Mouse (Mus musculus) ES-E14 (cell line): ENCODE results near the gene Ubap2l. TPM values are rescaled to one million over a fixed set of nuclear protein-coding genes. Genes with fewer than 3 reads are reported as not detected.
A peak's percentile ranks its signal among the peaks of the same experiment; 100 is the strongest.

Experiments used
- DNase-seq: peaks from one replicate; pipeline ENCODE4 v3.0.0-alpha.2; 2013; ENCODE audit warnings: low read depth, low spot score
- H3K27ac ChIP-seq: 2 replicates; pipeline ENCODE4 v1.5.1; 2012; ENCODE audit warnings: low read depth, mild to moderate bottlenecking, low read length, moderate library complexity, mixed read lengths; ENCODE audit not compliant: poor library complexity, insufficient read depth, severe bottlenecking
- H3K36me3 ChIP-seq: 2 replicates; pipeline ENCODE4 v1.6.1; 2012; ENCODE audit warnings: mild to moderate bottlenecking, low read length, moderate library complexity, mixed read lengths; ENCODE audit not compliant: control insufficient read depth, poor library complexity, insufficient read depth, severe bottlenecking
- H3K4me1 ChIP-seq, 2 experiments: fragments of 150-350 bp in 1 of 2; sonication (generic) in 1 of 2; 2 replicates each; pipeline ENCODE4 v1.6.1; 2012; ENCODE audit warnings: low read length in 2 of 2, mild to moderate bottlenecking in 1 of 2, mixed read lengths in 1 of 2; ENCODE audit not compliant: control insufficient read depth in 2 of 2, insufficient read depth in 2 of 2, poor library complexity in 1 of 2
- H3K4me3 ChIP-seq, 2 experiments: fragments of 150-350 bp in 1 of 2; sonication (generic) in 1 of 2; 2 replicates each; pipeline ENCODE4 v1.5.1; 2012; ENCODE audit warnings: low read length in 2 of 2, low read depth in 1 of 2, mild to moderate bottlenecking in 1 of 2, mixed read lengths in 1 of 2; ENCODE audit not compliant: insufficient read depth in 1 of 2, poor library complexity in 1 of 2, severe bottlenecking in 1 of 2
- H3K9ac ChIP-seq: 2 replicates; pipeline ENCODE4 v1.6.1; 2012; ENCODE audit warnings: low read depth, mild to moderate bottlenecking, low read length, mixed read lengths; ENCODE audit not compliant: poor library complexity, insufficient read depth, severe bottlenecking
- H3K9me3 ChIP-seq: fragments of 150-350 bp; sonication (generic); 2 replicates; pipeline ENCODE4 v1.6.1; 2012; ENCODE audit warnings: low read depth, mild to moderate bottlenecking, low read length; ENCODE audit not compliant: control insufficient read depth, insufficient read depth
- CHD2 ChIP-seq: IDR thresholded peaks from 2 replicates; pipeline ENCODE4 v1.6.1; 2014; ENCODE audit warnings: mild to moderate bottlenecking, low read depth, low read length, inconsistent platforms
- HCFC1 ChIP-seq: IDR thresholded peaks from 2 replicates; pipeline ENCODE4 v1.6.1; 2012; ENCODE audit warnings: low read length, inconsistent platforms, borderline replicate concordance; ENCODE audit not compliant: insufficient read depth
- MAFK ChIP-seq: IDR thresholded peaks from 2 replicates; pipeline ENCODE4 v1.6.1; 2014; ENCODE audit warnings: mild to moderate bottlenecking, low read depth, low read length, inconsistent platforms; ENCODE audit not compliant: insufficient read depth
- ZC3H11A ChIP-seq: IDR thresholded peaks from 2 replicates; pipeline ENCODE4 v1.6.1; 2012; ENCODE audit warnings: low read depth, mild to moderate bottlenecking, inconsistent platforms, low read length, borderline replicate concordance
- ZNF384 ChIP-seq: IDR thresholded peaks from 2 replicates; pipeline ENCODE4 v1.6.1; 2012; ENCODE audit warnings: low read depth, low read length, inconsistent platforms
- in situ Hi-C, 2 experiments: fragments of 600-800 bp; cut with MboI; formaldehyde crosslinking; loops; one replicate each; pipeline ENCODE4 v1.15.1; 2025; ENCODE audit warnings: low sequenced_read_pairs in 2 of 2, inconsistent platforms in 1 of 2; ENCODE audit not compliant: unreplicated experiment in 2 of 2
- total RNA-seq: library from RNA; depleted of rRNA; stranded (reverse); fragments of 300-350 nt; gene quantifications from 2 replicates; pipeline ENCODE4 v1.2.3, GENCODE M21; 2012

Ubap2l gene
- total RNA-seq, 1 experiment, result 109 TPM

DNA sequence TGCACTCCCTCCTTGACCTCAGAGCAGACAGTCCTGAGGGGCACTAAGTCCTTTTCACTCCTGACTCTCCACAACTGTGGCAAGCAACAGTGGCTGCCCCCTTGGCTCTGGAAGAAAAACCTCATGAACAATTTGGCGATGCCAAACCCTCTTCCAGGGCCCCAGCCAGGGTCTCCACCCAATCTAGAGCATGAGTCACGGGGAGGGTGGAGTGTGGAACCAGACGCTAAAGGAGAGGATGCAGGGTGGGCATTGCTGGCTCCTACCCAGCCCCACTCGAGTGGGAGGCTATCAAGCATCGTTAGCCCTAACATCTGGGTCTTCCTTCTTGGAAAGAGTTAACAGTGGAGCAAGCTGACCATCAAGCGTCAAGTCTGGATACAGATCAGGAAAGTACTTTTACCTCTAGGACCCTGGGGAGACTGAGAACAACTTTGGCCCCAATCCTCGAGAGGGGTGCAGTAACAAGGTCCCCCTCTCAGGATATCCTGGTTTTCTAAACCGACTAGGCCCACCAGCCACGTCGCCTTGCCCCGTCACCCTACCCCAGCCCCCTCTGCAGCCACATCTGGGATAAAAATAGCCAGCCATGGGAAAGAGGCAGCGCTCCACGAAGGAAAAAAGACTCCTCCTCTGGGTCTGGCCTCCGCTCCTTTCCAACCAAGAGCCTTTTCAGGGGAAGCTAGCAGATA lies 90.2 kb downstream of the Ubap2l start:
- Histone ChIP-seq H3K9ac (peak overlapping the region; percentile 87), H3K27ac (no peak overlapping the region), H3K4me3 (peak overlapping the region; percentile 87 to 90), H3K36me3 (no peaks in the 10 kb centered on the region), H3K4me1 (peaks cover 0 to 17% of the 10 kb centered on the region in 2 experiments; a peak in 3 of 4 replicates), H3K9me3 (no peaks in the 10 kb centered on the region)
- no peak for DNase-seq
- no peak for TF ChIP-seq CHD2
- no peak for TF ChIP-seq ZC3H11A
- in situ Hi-C loops, result no loop called here

DNA sequence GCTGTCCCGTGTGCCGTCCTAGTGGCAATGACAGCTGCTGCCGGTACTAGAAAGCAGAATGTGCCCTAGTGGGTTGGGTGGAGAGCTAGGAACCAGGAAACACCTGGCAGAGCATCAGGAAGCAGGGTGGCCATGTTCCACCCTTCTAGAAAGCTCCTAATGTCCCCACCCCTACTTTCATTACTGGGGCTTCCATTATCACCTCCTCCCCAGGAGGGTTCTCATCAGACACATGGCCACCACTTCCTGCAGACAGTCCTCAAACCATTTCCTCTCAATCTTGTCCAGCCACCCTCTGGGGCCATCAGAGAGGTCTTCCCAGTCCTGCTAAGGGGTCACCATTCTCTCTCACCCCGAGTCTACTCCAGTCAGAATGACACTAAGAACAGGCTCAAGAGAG lies 91.0 kb downstream of the Ubap2l start:
- H3K9ac ChIP-seq, result no peak overlapping the region
- H3K4me1 ChIP-seq, result peaks cover 0 to 21% of the 10 kb centered on the region in 2 experiments; a peak in 3 of 4 replicates
- no peak for DNase-seq
- no peaks in the 10 kb centered on the region for H3K9me3 ChIP-seq
- no peaks in the 10 kb centered on the region; the same call in 1 of the 2 replicates for H3K36me3 ChIP-seq
- no peak overlapping the region for H3K27ac ChIP-seq
- in situ Hi-C loops, result no loop called here
- TF ChIP-seq ZC3H11A (no peak), ZNF384 (no peak), CHD2 (no peak), MAFK (no peak), HCFC1 (no peak)
- no peak overlapping the region; a peak in 1 of 4 replicates for H3K4me3 ChIP-seq

DNA sequence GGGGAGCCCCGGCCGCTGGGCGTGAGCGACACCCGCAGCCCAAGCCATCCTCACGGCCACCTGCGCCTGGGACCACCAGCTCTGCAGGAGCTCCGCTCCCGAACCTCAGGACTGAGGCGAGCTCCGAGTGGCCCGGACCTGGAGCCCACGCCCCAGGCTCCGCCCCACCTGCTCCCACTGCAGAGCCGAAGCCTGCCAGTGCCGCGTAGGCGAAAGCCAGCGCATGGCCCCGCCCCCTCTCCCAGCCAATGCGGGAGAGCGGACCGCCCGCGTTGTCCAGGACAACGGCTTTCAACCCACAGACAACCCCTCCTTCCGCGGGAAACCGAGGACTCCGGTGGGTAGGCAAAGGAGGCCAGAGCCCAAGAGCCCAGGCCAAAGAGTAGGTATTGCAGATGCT lies 92.0 kb downstream of the Ubap2l start:
- Histone ChIP-seq H3K27ac (no peak overlapping the region), H3K36me3 (peaks cover 6% of the 10 kb centered on the region), H3K4me1 (peaks cover 0 to 23% of the 10 kb centered on the region in 2 experiments; a peak in 3 of 4 replicates), H3K9ac (peak overlapping the region; percentile 24; the same call in 1 of the 2 replicates), H3K9me3 (no peaks in the 10 kb centered on the region), H3K4me3 (peak overlapping the region; percentile 68 to 75)
- in situ Hi-C loops, result no loop called here
- TF ChIP-seq ZC3H11A (no peak), CHD2 (no peak), ZNF384 (no peak), HCFC1 (no peak), MAFK (no peak)
- DNase-seq, result peak; percentile 87

DNA sequence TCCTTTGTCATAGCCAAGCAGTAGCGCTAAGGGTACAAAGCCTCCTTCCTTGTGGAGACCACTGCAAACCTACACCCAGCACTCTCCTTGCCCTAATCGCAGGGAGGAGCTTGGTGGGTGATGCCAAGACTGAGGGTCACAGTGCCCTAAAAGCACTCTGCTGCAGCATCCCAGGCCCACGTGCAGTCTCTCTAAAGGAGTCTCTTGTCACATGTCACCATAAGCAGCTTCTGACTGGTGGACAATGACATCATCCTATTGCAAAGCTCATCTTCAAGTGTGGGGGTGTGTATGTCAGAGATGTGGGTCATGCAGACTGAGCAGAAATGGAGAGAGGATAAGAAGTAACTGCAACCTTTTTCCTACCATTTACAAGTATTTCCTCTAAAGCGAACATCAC lies 93.0 kb downstream of the Ubap2l start:
- TF ChIP-seq MAFK (no peak), HCFC1 (no peak), ZNF384 (no peak), CHD2 (no peak), ZC3H11A (no peak)
- H3K4me3 ChIP-seq, result no peak overlapping the region
- in situ Hi-C loops, result no loop called here
- H3K9me3 ChIP-seq, result no peaks in the 10 kb centered on the region
- H3K27ac ChIP-seq, result no peak overlapping the region
- H3K36me3 ChIP-seq, result peaks cover 8% of the 10 kb centered on the region
- DNase-seq, result no peak
- H3K9ac ChIP-seq, result no peak overlapping the region
- peaks cover 0 to 20% of the 10 kb centered on the region in 2 experiments; a peak in 2 of 4 replicates for H3K4me1 ChIP-seq
